Mouse (Mus musculus) hindbrain, embryonic 16.5 days (tissue): ENCODE data around the gene Apex2. TPM values are rescaled to one million over a fixed set of nuclear protein-coding genes. Genes with fewer than 3 reads are reported as not detected.

Experiments used
- microRNA-seq: library from miRNA; unstranded; fragments of <30 nt; microRNA quantifications from one replicate; pipeline ENCODE4, GENCODE M21; 2017
- polyA plus RNA-seq: library from polyadenylated mRNA; unstranded; fragments of >200 nt; fragmentation: Nextera tagmentation; extraction: Ambion mirVana; gene quantifications from 2 replicates; pipeline ENCODE4 v1.2.1, GENCODE M21; 2015

Apex2 gene
- polyA plus RNA-seq, 1 experiment from 2014 or later: 14.8 TPM

Small RNA genes within 50 kb of the gene (microRNA-seq; reads per million reads assigned to microRNA genes)
- not detected for gene Mir3620

Other genes with a start within 250 kb of the Apex2 start
- gene Tmem29, start 130.7 kb downstream of the Apex2 start, polyA plus RNA-seq: 74.6 and 78.2 TPM in 2 replicates
- 46.4 and 57.9 TPM in 2 replicates for gene Alas2, start 42.5 kb downstream of the Apex2 start, polyA plus RNA-seq
- gene Pfkfb1, start 1.6 kb downstream of the Apex2 start, polyA plus RNA-seq: 4.5 and 4.8 TPM in 2 replicates
- 73.6 and 86.1 TPM in 2 replicates for gene Tro, start 67.7 kb upstream of the Apex2 start, polyA plus RNA-seq
- gene Maged2, start 224.5 kb upstream of the Apex2 start, polyA plus RNA-seq: 569 and 595 TPM in 2 replicates